Mouse (Mus musculus) liver, embryonic 14.5 days (tissue): ENCODE measurements around the gene Nop14. TPM values are rescaled to one million over a fixed set of nuclear protein-coding genes. Genes with fewer than 3 reads are reported as not detected.
"Not testable (repeated sequence)": the region's sequence is repeated elsewhere in the genome, so short reads cannot be mapped to it uniquely, and the experiment has no call there.

ENCODE experiments used
- ATAC-seq: fragments of 200-750 bp; cut with Nextera tagmentation; 2 replicates; pipeline ENCODE4 v1.8.0; 2017; ENCODE audit warnings: moderate number of reproducible peaks, mild to moderate bottlenecking, moderate library complexity; ENCODE audit not compliant: insufficient read depth
- DNase-seq, 3 experiments: peaks; one replicate each; pipeline ENCODE4 v3.0.0-alpha.2; 2012 to 2013; ENCODE audit warnings: low read depth in 3 of 3, low spot score in 3 of 3
- H3K27ac ChIP-seq: fragments of 300-500 bp; sonication (generic); 2 replicates; pipeline ENCODE4 v1.5.1; 2014; ENCODE audit warnings: moderate library complexity, mild to moderate bottlenecking, control low read depth, inconsistent platforms
- H3K27me3 ChIP-seq: fragments of 300-500 bp; sonication (generic); 2 replicates; pipeline ENCODE4 v1.6.1; 2014; ENCODE audit warnings: mild to moderate bottlenecking, low read length, moderate library complexity; ENCODE audit not compliant: control insufficient read depth, insufficient read depth
- H3K36me3 ChIP-seq: fragments of 300-500 bp; sonication (generic); replicated peaks from 2 replicates; pipeline ENCODE4 v1.6.1; 2014; ENCODE audit warnings: low read depth; ENCODE audit not compliant: control insufficient read depth, insufficient read depth
- H3K4me1 ChIP-seq, 2 experiments: fragments of 200-500 bp in 1 of 2; fragments of 300-500 bp in 1 of 2; sonication (generic) in 1 of 2; replicated peaks; 2 replicates each; pipeline ENCODE4 v1.6.1; 2012 to 2014; ENCODE audit warnings: antibody characterized with exemption in 1 of 2, inconsistent platforms in 1 of 2, low read length in 1 of 2; ENCODE audit not compliant: control insufficient read depth in 2 of 2, insufficient read depth in 2 of 2
- H3K4me2 ChIP-seq: fragments of 300-500 bp; sonication (generic); 2 replicates; pipeline ENCODE4 v1.6.1; 2014; ENCODE audit warnings: low read depth, mild to moderate bottlenecking, control low read depth, moderate library complexity
- H3K4me3 ChIP-seq, 2 experiments: fragments of 200-500 bp in 1 of 2; fragments of 300-500 bp in 1 of 2; sonication (generic) in 1 of 2; 2 replicates each; pipeline ENCODE4 v1.5.1; 2012 to 2014; ENCODE audit warnings: low read depth in 2 of 2, low read length in 2 of 2, mild to moderate bottlenecking in 2 of 2, control low read depth in 1 of 2, inconsistent platforms in 1 of 2, moderate library complexity in 1 of 2; ENCODE audit not compliant: insufficient read depth in 1 of 2
- H3K9ac ChIP-seq: fragments of 300-500 bp; sonication (generic); replicated peaks from 2 replicates; pipeline ENCODE4 v1.6.1; 2014; ENCODE audit warnings: mild to moderate bottlenecking, control low read depth, moderate library complexity
- H3K9me3 ChIP-seq: fragments of 300-500 bp; sonication (generic); 2 replicates; pipeline ENCODE4 v1.6.1; 2016; ENCODE audit warnings: low read length, mixed read lengths; ENCODE audit not compliant: control insufficient read depth
- CTCF ChIP-seq: IDR thresholded peaks from 2 replicates; pipeline ENCODE4 v1.5.1; 2016; ENCODE audit warnings: antibody characterized with exemption, low read depth, control low read depth
- EP300 ChIP-seq: IDR thresholded peaks from 2 replicates; pipeline ENCODE4 v1.6.1; 2016; ENCODE audit warnings: antibody characterized with exemption, low read depth
- WGBS: fragments of 180-500 bp; shearing (Covaris S2); extraction: QIAGEN DNeasy Blood & Tissue Kit; methylation state at CpG from one replicate; pipeline ENCODE4 v1.1.7; 2014; ENCODE audit not compliant: insufficient replicate concordance; 5-methylcytosine and 5-hydroxymethylcytosine counted together
- polyA plus RNA-seq, 2 experiments: library from polyadenylated mRNA; depleted of rRNA in 1 of 2; stranded (reverse) in 1 of 2; unstranded in 1 of 2; fragments of >200 nt; fragmentation: Nextera tagmentation in 1 of 2; extraction: Ambion mirVana in 1 of 2; gene quantifications; 2 replicates each; pipeline versions ENCODE4 v1.2.1 to v1.2.3; 2012 to 2014

Nop14 gene
- polyA plus RNA-seq, 2 experiments, result 11.9 to 12.4 TPM

- H3K4me2 ChIP-seq, result no peak overlapping the region
- no peaks in the 10 kb centered on the region for H3K4me1 ChIP-seq
- H3K9ac ChIP-seq, result no peak overlapping the region
- WGBS, result 74% methylated on average over 8 of the region's 8 CpGs
- peak; percentile 22; the same call in 1 of the 2 replicates for TF ChIP-seq CTCF
- no peak for TF ChIP-seq EP300
- H3K9me3 ChIP-seq, result no peaks in the 10 kb centered on the region
- no peak overlapping the region for H3K27ac ChIP-seq
- H3K27me3 ChIP-seq, result no peaks in the 10 kb centered on the region
- ATAC-seq, result no peak
- H3K4me3 ChIP-seq, result no peak overlapping the region
- no peak for DNase-seq
- peaks cover 84% of the 10 kb centered on the region for H3K36me3 ChIP-seq
These were observed 52.7 kb downstream of the Nop14 start for GRCm38 (mm10) chr5:34607100-34607880.

GRCm38 (mm10) chr5:34604576-34604975 is 55.4 kb downstream of the Nop14 start:
- Histone ChIP-seq H3K4me2 (no peak overlapping the region), H3K4me3 (no peak overlapping the region), H3K4me1 (no peaks in the 10 kb centered on the region), H3K27me3 (no peaks in the 10 kb centered on the region), H3K9me3 (no peaks in the 10 kb centered on the region), H3K27ac (no peak overlapping the region), H3K36me3 (peaks cover 79% of the 10 kb centered on the region), H3K9ac (no peak overlapping the region)
- ATAC-seq (no peak), DNase-seq (no peak)
- TF ChIP-seq CTCF, result no peak
- TF ChIP-seq EP300, result no peak
- 67% methylated on average over 5 of the region's 5 CpGs for WGBS

GRCm38 (mm10) chr5:34593202-34593727 is 66.7 kb downstream of the Nop14 start:
- H3K4me1 ChIP-seq, result no peaks in the 10 kb centered on the region
- WGBS, result 91% methylated on average over 9 of the region's 9 CpGs
- H3K27me3 ChIP-seq, result no peaks in the 10 kb centered on the region
- H3K9me3 ChIP-seq, result no peaks in the 10 kb centered on the region
- H3K9ac ChIP-seq, result no peak overlapping the region
- H3K27ac ChIP-seq, result no peak overlapping the region; the same call in 1 of the 2 replicates
- no peak overlapping the region for H3K4me2 ChIP-seq
- H3K4me3 ChIP-seq, result no peak overlapping the region
- TF ChIP-seq CTCF (no peak), EP300 (no peak)
- no peak for ATAC-seq
- no peak for DNase-seq
- peaks cover 18% of the 10 kb centered on the region for H3K36me3 ChIP-seq

- Histone ChIP-seq H3K27ac (no peak overlapping the region), H3K4me1 (no peaks in the 10 kb centered on the region), H3K36me3 (peaks cover 12% of the 10 kb centered on the region), H3K27me3 (no peaks in the 10 kb centered on the region), H3K4me2 (no peak overlapping the region), H3K4me3 (no peak overlapping the region), H3K9ac (no peak overlapping the region), H3K9me3 (no peaks in the 10 kb centered on the region)
- ATAC-seq (no peak), DNase-seq (no peak)
- WGBS, result 89% methylated on average over 6 of the region's 6 CpGs
- TF ChIP-seq CTCF, result no peak
- TF ChIP-seq EP300, result no peak
These were observed 67.3 kb downstream of the Nop14 start for GRCm38 (mm10) chr5:34592666-34593065.

GRCm38 (mm10) chr5:34592224-34592623 is 67.7 kb downstream of the Nop14 start:
- peaks cover 11% of the 10 kb centered on the region for H3K36me3 ChIP-seq
- WGBS, result 89% methylated on average over 5 of the region's 5 CpGs
- not testable (repeated sequence) for H3K9ac ChIP-seq, ATAC-seq, H3K9me3 ChIP-seq, H3K27ac ChIP-seq, H3K4me1 ChIP-seq, DNase-seq, H3K4me2 ChIP-seq, H3K27me3 ChIP-seq, H3K4me3 ChIP-seq
